Mouse (Mus musculus) kidney, embryonic 15.5 days (tissue): Measurements from ENCODE around the gene Nrg3. TPM values are rescaled to one million over a fixed set of nuclear protein-coding genes. Genes with fewer than 3 reads are reported as not detected.

Source experiments
- ATAC-seq: fragments of 200-750 bp; cut with Nextera tagmentation; replicated peaks from 2 replicates; pipeline ENCODE4 v1.8.0; 2017; ENCODE audit warnings: moderate TSS enrichment; ENCODE audit not compliant: low FRiP score
- H3K27ac ChIP-seq: fragments of 300-500 bp; sonication (generic); 2 replicates; pipeline ENCODE4 v1.5.1; 2015; ENCODE audit warnings: mild to moderate bottlenecking, inconsistent platforms
- H3K27me3 ChIP-seq: fragments of 300-500 bp; sonication (generic); 2 replicates; pipeline ENCODE4 v1.6.1; 2015; ENCODE audit warnings: inconsistent platforms
- H3K36me3 ChIP-seq: fragments of 300-500 bp; sonication (generic); 2 replicates; pipeline ENCODE4 v1.6.1; 2015; ENCODE audit warnings: inconsistent platforms
- H3K4me1 ChIP-seq: fragments of 300-500 bp; sonication (generic); 2 replicates; pipeline ENCODE4 v1.6.1; 2015; ENCODE audit warnings: inconsistent platforms
- H3K4me2 ChIP-seq: fragments of 300-500 bp; sonication (generic); 2 replicates; pipeline ENCODE4 v1.6.1; 2015; ENCODE audit warnings: moderate library complexity, mild to moderate bottlenecking, inconsistent platforms
- H3K4me3 ChIP-seq: fragments of 300-500 bp; sonication (generic); replicated peaks from 2 replicates; pipeline ENCODE4 v1.5.1; 2015; ENCODE audit warnings: mild to moderate bottlenecking, inconsistent platforms
- H3K9ac ChIP-seq: fragments of 300-500 bp; sonication (generic); 2 replicates; pipeline ENCODE4 v1.6.1; 2015; ENCODE audit warnings: mild to moderate bottlenecking, inconsistent platforms
- H3K9me3 ChIP-seq: fragments of 300-500 bp; sonication (generic); replicated peaks from 2 replicates; pipeline ENCODE4 v1.6.1; 2016; ENCODE audit warnings: inconsistent platforms
- WGBS: fragments of 180-500 bp; shearing (Covaris S2); methylation state at CpG from one replicate; pipeline ENCODE4 v1.1.7; 2015; ENCODE audit warnings: mixed read lengths; 5-methylcytosine and 5-hydroxymethylcytosine counted together
- polyA plus RNA-seq: library from polyadenylated mRNA; unstranded; fragments of >200 nt; fragmentation: Nextera tagmentation; extraction: Ambion mirVana; gene quantifications from 2 replicates; pipeline ENCODE4 v1.2.1, GENCODE M21; 2015

Nrg3 gene
- polyA plus RNA-seq, 1 experiment from 2014 or later = 1.00 TPM

DNA sequence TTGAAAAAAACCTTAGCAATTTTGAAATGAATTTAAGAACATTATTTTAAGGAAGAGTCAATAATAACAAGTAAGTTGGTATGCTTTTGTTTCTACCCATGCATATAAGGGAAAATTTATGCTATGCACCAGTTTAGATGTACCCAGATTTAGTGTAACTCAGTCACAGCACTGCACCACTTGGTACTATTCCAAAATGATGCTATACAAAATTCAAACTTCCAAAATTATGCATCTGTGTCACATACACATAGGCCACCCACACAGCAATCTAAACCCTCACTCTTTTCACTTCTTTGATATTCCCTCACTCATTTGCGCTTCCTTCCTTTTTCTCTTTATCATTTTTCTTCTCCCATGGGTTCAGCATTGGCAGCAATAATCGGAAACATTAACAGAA, 116.6 kb downstream of the Nrg3 start:
- no peak overlapping the region for H3K4me3 ChIP-seq
- no peaks in the 10 kb centered on the region for H3K9me3 ChIP-seq
- WGBS = 86% methylated on average over 2 of the region's 2 CpGs
- no peaks in the 10 kb centered on the region for H3K4me1 ChIP-seq
- no peaks in the 10 kb centered on the region for H3K36me3 ChIP-seq
- ATAC-seq = no peak
- no peak overlapping the region for H3K9ac ChIP-seq
- no peak overlapping the region for H3K4me2 ChIP-seq
- H3K27me3 ChIP-seq = no peaks in the 10 kb centered on the region
- H3K27ac ChIP-seq = no peak overlapping the region

GRCm38 (mm10) chr14:39351979-39352737, 120.7 kb downstream of the Nrg3 start:
- no peak overlapping the region for H3K4me3 ChIP-seq
- H3K9me3 ChIP-seq = no peaks in the 10 kb centered on the region
- H3K4me1 ChIP-seq = no peaks in the 10 kb centered on the region
- 81% methylated on average over 4 of the region's 4 CpGs for WGBS
- no peak overlapping the region for H3K27ac ChIP-seq
- H3K4me2 ChIP-seq = no peak overlapping the region
- H3K9ac ChIP-seq = no peak overlapping the region
- no peak for ATAC-seq
- no peaks in the 10 kb centered on the region for H3K27me3 ChIP-seq
- H3K36me3 ChIP-seq = no peaks in the 10 kb centered on the region

GRCm38 (mm10) chr14:39317424-39318110, 155.3 kb downstream of the Nrg3 start:
- ATAC-seq = no peak
- 78% methylated on average over 4 of the region's 4 CpGs for WGBS
- no peak overlapping the region for H3K9ac ChIP-seq
- H3K9me3 ChIP-seq = no peaks in the 10 kb centered on the region
- H3K36me3 ChIP-seq = no peaks in the 10 kb centered on the region
- no peaks in the 10 kb centered on the region for H3K4me1 ChIP-seq
- H3K27me3 ChIP-seq = no peaks in the 10 kb centered on the region
- no peak overlapping the region for H3K27ac ChIP-seq
- H3K4me2 ChIP-seq = no peak overlapping the region
- H3K4me3 ChIP-seq = no peak overlapping the region

DNA sequence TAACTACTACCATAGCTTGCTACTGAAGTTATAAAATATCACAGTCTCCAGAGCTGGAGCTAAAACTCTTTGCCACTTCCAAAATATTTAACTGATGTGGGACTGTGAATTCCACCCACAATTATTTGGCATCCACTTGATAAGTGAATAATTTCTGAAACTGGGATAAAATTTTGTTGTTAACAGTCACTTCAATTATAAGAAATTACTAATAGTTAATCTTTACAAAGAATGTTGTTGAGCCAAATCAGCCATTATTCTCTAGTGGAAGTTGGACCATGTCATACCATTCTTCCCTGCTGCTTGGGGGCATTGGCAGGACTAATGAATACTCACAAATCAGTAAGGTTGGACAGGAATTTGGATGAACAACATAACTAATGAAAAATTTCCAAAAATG, 158.8 kb downstream of the Nrg3 start:
- Histone ChIP-seq H3K9ac (no peak overlapping the region), H3K9me3 (no peaks in the 10 kb centered on the region), H3K27ac (no peak overlapping the region), H3K4me3 (no peak overlapping the region), H3K4me1 (no peaks in the 10 kb centered on the region), H3K27me3 (no peaks in the 10 kb centered on the region), H3K36me3 (no peaks in the 10 kb centered on the region), H3K4me2 (no peak overlapping the region)
- ATAC-seq = no peak

DNA sequence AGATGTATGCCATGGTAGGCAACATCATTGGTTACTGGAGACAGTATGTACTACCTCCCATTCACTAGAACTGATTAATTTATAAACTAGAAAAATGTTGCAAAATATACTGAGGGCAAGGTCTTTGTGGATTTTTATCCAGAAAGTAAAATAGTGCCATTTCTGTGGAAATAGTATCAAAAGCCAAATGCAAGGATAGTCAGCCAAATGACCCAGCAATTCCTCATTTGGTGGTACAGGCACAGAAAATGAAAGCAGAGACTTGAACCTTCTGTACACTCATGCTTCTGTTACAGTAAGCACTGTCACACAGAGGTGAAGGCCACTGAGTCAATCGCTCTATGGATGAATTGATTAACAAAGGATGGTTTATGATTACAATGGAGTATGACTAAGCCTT, 207.8 kb downstream of the Nrg3 start:
- Histone ChIP-seq H3K27me3 (no peaks in the 10 kb centered on the region), H3K27ac (no peak overlapping the region), H3K4me1 (no peaks in the 10 kb centered on the region), H3K36me3 (no peaks in the 10 kb centered on the region), H3K4me3 (no peak overlapping the region), H3K9me3 (no peaks in the 10 kb centered on the region), H3K9ac (no peak overlapping the region), H3K4me2 (no peak overlapping the region)
- WGBS = 94% methylated on average over 1 of the region's 1 CpGs
- ATAC-seq = no peak

GRCm38 (mm10) chr14:39264422-39264821, 208.5 kb downstream of the Nrg3 start:
- no peaks in the 10 kb centered on the region for H3K9me3 ChIP-seq
- WGBS = 91% methylated on average over 4 of the region's 4 CpGs
- no peak overlapping the region for H3K4me2 ChIP-seq
- no peak overlapping the region for H3K9ac ChIP-seq
- H3K27ac ChIP-seq = no peak overlapping the region
- H3K4me3 ChIP-seq = no peak overlapping the region
- ATAC-seq = no peak
- no peaks in the 10 kb centered on the region for H3K36me3 ChIP-seq
- no peaks in the 10 kb centered on the region for H3K27me3 ChIP-seq
- no peaks in the 10 kb centered on the region for H3K4me1 ChIP-seq

DNA sequence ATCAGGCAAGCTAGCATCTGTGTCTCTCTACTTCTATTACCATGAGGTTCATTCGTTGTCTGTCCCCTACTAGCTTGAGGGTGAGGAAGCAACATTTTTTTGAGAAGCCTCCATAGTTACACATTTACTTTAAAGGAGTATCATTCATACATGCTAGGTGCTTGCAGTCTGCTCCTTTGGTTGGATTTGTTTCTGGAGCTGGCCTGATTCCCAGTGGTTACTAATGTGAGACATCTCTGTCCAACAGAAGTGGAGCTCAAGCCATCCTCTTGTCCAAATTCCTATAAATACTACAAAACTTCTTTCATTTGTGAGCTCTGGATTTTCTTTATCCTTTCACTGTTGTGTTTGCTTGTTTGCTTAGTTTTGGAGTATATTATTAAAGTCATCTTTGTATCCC, 211.9 kb downstream of the Nrg3 start:
- WGBS = 78% methylated on average over 1 of the region's 1 CpGs
- no peak for ATAC-seq
- H3K4me1 ChIP-seq = no peaks in the 10 kb centered on the region
- no peaks in the 10 kb centered on the region for H3K36me3 ChIP-seq
- H3K4me2 ChIP-seq = no peak overlapping the region
- no peaks in the 10 kb centered on the region for H3K27me3 ChIP-seq
- no peak overlapping the region for H3K9ac ChIP-seq
- no peak overlapping the region for H3K27ac ChIP-seq
- no peak overlapping the region for H3K4me3 ChIP-seq
- H3K9me3 ChIP-seq = no peaks in the 10 kb centered on the region

DNA sequence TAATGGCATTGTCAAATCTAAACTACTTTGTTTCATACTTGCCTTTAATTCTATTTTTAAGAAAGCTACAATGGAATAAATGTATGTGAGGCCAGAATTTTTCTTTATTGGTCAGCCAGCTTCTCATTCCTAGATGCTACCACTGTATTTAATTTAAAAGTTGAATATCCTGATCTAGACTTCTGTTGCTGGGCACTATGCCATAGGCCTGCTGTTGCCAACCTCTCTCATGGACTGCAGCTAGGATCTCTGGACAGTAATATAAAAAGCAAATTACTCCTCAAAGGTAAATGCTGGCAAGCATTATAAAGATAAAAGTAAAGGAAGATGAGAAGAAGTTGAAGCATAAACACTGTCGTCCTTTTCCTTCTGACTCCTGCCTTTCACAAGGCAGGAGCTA, 217.5 kb downstream of the Nrg3 start:
- Histone ChIP-seq H3K4me2 (no peak overlapping the region), H3K9me3 (no peaks in the 10 kb centered on the region), H3K4me1 (no peaks in the 10 kb centered on the region), H3K9ac (no peak overlapping the region), H3K36me3 (no peaks in the 10 kb centered on the region), H3K27ac (no peak overlapping the region), H3K27me3 (no peaks in the 10 kb centered on the region), H3K4me3 (no peak overlapping the region)
- WGBS = 67% methylated on average over 1 of the region's 1 CpGs
- no peak for ATAC-seq

- H3K27ac ChIP-seq = no peak overlapping the region
- H3K4me3 ChIP-seq = no peak overlapping the region
- WGBS = 73% methylated on average over 2 of the region's 2 CpGs
- no peaks in the 10 kb centered on the region for H3K9me3 ChIP-seq
- H3K4me1 ChIP-seq = no peaks in the 10 kb centered on the region
- no peak for ATAC-seq
- no peaks in the 10 kb centered on the region for H3K36me3 ChIP-seq
- H3K4me2 ChIP-seq = no peak overlapping the region
- H3K9ac ChIP-seq = no peak overlapping the region
- H3K27me3 ChIP-seq = no peaks in the 10 kb centered on the region
These were observed 232.6 kb downstream of the Nrg3 start for GRCm38 (mm10) chr14:39240267-39240666.

DNA sequence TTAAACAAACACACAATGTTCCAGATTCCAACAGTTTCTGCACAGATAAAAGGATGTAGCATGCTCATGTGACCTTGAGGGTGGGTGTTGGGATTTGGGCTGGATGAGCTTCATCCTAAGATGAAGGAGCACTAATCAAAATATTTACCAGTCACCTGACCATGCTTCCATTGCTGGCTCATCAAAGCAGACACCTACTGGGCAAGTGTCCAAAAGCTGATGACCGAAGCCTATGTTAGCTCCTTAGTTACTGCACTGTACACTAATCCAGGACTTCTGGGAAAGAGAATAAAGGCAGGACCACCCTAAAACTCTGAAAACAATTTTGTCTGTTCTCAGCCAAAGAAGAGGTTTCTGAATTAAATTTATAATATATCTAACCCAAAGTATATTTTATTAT, 261.4 kb downstream of the Nrg3 start:
- H3K4me1 ChIP-seq = no peaks in the 10 kb centered on the region
- no peaks in the 10 kb centered on the region for H3K36me3 ChIP-seq
- H3K27me3 ChIP-seq = no peaks in the 10 kb centered on the region
- H3K27ac ChIP-seq = no peak overlapping the region
- no peak overlapping the region for H3K4me3 ChIP-seq
- H3K9ac ChIP-seq = no peak overlapping the region
- H3K9me3 ChIP-seq = no peaks in the 10 kb centered on the region
- H3K4me2 ChIP-seq = no peak overlapping the region
- ATAC-seq = no peak
- 72% methylated on average over 1 of the region's 1 CpGs for WGBS

GRCm38 (mm10) chr14:39191946-39192345, 280.9 kb downstream of the Nrg3 start:
- 79% methylated on average over 5 of the region's 5 CpGs for WGBS
- Histone ChIP-seq H3K27ac (no peak overlapping the region), H3K4me3 (no peak overlapping the region), H3K9ac (no peak overlapping the region), H3K27me3 (no peaks in the 10 kb centered on the region), H3K36me3 (no peaks in the 10 kb centered on the region), H3K4me1 (no peaks in the 10 kb centered on the region), H3K9me3 (no peaks in the 10 kb centered on the region), H3K4me2 (no peak overlapping the region)
- no peak for ATAC-seq

GRCm38 (mm10) chr14:39173709-39174108, 299.2 kb downstream of the Nrg3 start:
- WGBS = 78% methylated on average over 2 of the region's 2 CpGs
- Histone ChIP-seq H3K27ac (no peak overlapping the region), H3K4me1 (no peaks in the 10 kb centered on the region), H3K9me3 (no peaks in the 10 kb centered on the region), H3K9ac (no peak overlapping the region), H3K27me3 (no peaks in the 10 kb centered on the region), H3K36me3 (no peaks in the 10 kb centered on the region), H3K4me3 (no peak overlapping the region), H3K4me2 (no peak overlapping the region)
- ATAC-seq = no peak

DNA sequence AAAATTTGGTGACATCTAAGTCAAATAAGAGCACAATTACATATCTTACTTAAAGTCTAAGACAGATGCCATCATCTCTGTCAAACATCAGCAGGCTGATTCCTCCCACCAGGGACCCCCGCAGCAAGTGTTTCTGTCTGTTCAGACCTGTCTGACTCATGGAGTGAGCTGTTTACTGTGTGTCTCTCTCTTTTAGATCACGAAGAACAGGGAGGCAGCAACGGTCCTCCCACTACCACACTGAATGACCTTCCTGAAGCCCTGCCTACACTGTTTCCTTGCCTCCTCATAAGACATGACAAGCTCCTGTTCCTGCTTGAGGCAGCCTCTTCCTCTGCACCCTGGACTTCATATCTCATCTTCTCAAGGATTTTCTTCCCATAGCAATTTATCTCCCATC, 312.7 kb downstream of the Nrg3 start:
- H3K4me1 ChIP-seq = no peaks in the 10 kb centered on the region
- H3K27me3 ChIP-seq = no peaks in the 10 kb centered on the region
- H3K36me3 ChIP-seq = no peaks in the 10 kb centered on the region
- ATAC-seq = no peak
- 68% methylated on average over 3 of the region's 3 CpGs for WGBS
- H3K27ac ChIP-seq = no peak overlapping the region
- H3K4me2 ChIP-seq = no peak overlapping the region
- no peaks in the 10 kb centered on the region for H3K9me3 ChIP-seq
- H3K9ac ChIP-seq = no peak overlapping the region
- H3K4me3 ChIP-seq = no peak overlapping the region
